Mouse (Mus musculus) heart, embryonic 14.5 days (tissue): Measurements from ENCODE around the gene Klc4. TPM values are rescaled to one million over a fixed set of nuclear protein-coding genes. Genes with fewer than 3 reads are reported as not detected.

Experiments used
- ATAC-seq: fragments of 200-750 bp; cut with Nextera tagmentation; 2 replicates; pipeline ENCODE4 v1.8.0; 2017; ENCODE audit warnings: low read depth, moderate TSS enrichment; ENCODE audit not compliant: insufficient number of reproducible peaks, insufficient read depth, low FRiP score
- H3K27ac ChIP-seq, 2 experiments: fragments of 200-500 bp in 1 of 2; fragments of 300-500 bp in 1 of 2; sonication (generic) in 1 of 2; replicated peaks in 1 of 2; 2 replicates each; pipeline ENCODE4 v1.5.1; 2012 to 2014; ENCODE audit warnings: low read depth in 2 of 2, low read length in 2 of 2, control low read depth in 1 of 2, mild to moderate bottlenecking in 1 of 2, mixed read lengths in 1 of 2; ENCODE audit not compliant: control insufficient read depth in 1 of 2, insufficient read depth in 1 of 2
- H3K27me3 ChIP-seq: fragments of 300-500 bp; sonication (generic); 2 replicates; pipeline ENCODE4 v1.6.1; 2014; ENCODE audit warnings: mild to moderate bottlenecking, low read length, control low read depth; ENCODE audit not compliant: control insufficient read depth, insufficient read depth
- H3K36me3 ChIP-seq: fragments of 300-500 bp; sonication (generic); 2 replicates; pipeline ENCODE4 v1.6.1; 2014; ENCODE audit warnings: mild to moderate bottlenecking, control low read depth, low read length, mixed read lengths; ENCODE audit not compliant: control insufficient read depth, insufficient read depth
- H3K4me1 ChIP-seq, 2 experiments: fragments of 200-500 bp in 1 of 2; fragments of 300-500 bp in 1 of 2; sonication (generic) in 1 of 2; 2 replicates each; pipeline ENCODE4 v1.6.1; 2012 to 2014; ENCODE audit warnings: low read length in 2 of 2, control low read depth in 1 of 2, mixed read lengths in 1 of 2; ENCODE audit not compliant: control insufficient read depth in 2 of 2, insufficient read depth in 2 of 2
- H3K4me2 ChIP-seq: fragments of 300-500 bp; sonication (generic); 2 replicates; pipeline ENCODE4 v1.6.1; 2014; ENCODE audit warnings: mild to moderate bottlenecking, low read length
- H3K4me3 ChIP-seq, 2 experiments: fragments of 200-500 bp in 1 of 2; fragments of 300-500 bp in 1 of 2; sonication (generic) in 1 of 2; 2 replicates each; pipeline ENCODE4 v1.5.1; 2012 to 2014; ENCODE audit warnings: low read length in 2 of 2, mild to moderate bottlenecking in 2 of 2, control low read depth in 1 of 2, low read depth in 1 of 2, moderate library complexity in 1 of 2; ENCODE audit not compliant: control insufficient read depth in 1 of 2, insufficient read depth in 1 of 2
- H3K9ac ChIP-seq: fragments of 300-500 bp; sonication (generic); 2 replicates; pipeline ENCODE4 v1.6.1; 2014; ENCODE audit warnings: mild to moderate bottlenecking, low read length
- H3K9me3 ChIP-seq: fragments of 300-500 bp; sonication (generic); 2 replicates; pipeline ENCODE4 v1.6.1; 2016; ENCODE audit warnings: low read length, control low read depth; ENCODE audit not compliant: control insufficient read depth
- WGBS: fragments of 180-500 bp; shearing (Covaris S2); extraction: QIAGEN DNeasy Blood & Tissue Kit; methylation state at CpG from one replicate; pipeline ENCODE4 v1.1.7; 2014; 5-methylcytosine and 5-hydroxymethylcytosine counted together
- polyA plus RNA-seq: library from polyadenylated mRNA; unstranded; fragments of >200 nt; fragmentation: Nextera tagmentation; extraction: Ambion mirVana; gene quantifications from 2 replicates; pipeline ENCODE4 v1.2.1, GENCODE M21; 2014

The Klc4 gene
- polyA plus RNA-seq, 1 experiment from 2014 or later = 21.4 TPM

- H3K27ac ChIP-seq = peak within 1 kb of the TSS; percentile 91 to 93
- H3K9me3 ChIP-seq = no peaks in the 10 kb centered on the region
- peak within 1 kb of the TSS; percentile 83 for H3K9ac ChIP-seq
- H3K4me3 ChIP-seq = peak within 1 kb of the TSS; percentile 66 to 78
- H3K4me1 ChIP-seq = peaks cover 14 to 31% of the 10 kb centered on the region in 2 experiments
- WGBS = under 1% methylated on average over 49 of the region's 49 CpGs
- ATAC-seq = peak; percentile 96
- H3K27me3 ChIP-seq = no peaks in the 10 kb centered on the region
- H3K4me2 ChIP-seq = peak within 1 kb of the TSS; percentile 94
- H3K36me3 ChIP-seq = peaks cover 60% of the 10 kb centered on the region
Observed at GRCm38 (mm10) chr17:46680760-46681373, 35.0 kb upstream of the Klc4 start, which contains the start of gene Klhdc3. Gene Klhdc3 (minus strand): TSS chr17:46680914.

- Histone ChIP-seq H3K4me2 (peak overlapping the region; percentile 84), H3K27ac (peak overlapping the region; percentile 91 to 93), H3K27me3 (no peaks in the 10 kb centered on the region), H3K9me3 (no peaks in the 10 kb centered on the region), H3K36me3 (peaks cover 60% of the 10 kb centered on the region), H3K9ac (peak overlapping the region; percentile 83), H3K4me3 (peak overlapping the region; percentile 66 to 78), H3K4me1 (peaks cover 14 to 31% of the 10 kb centered on the region in 2 experiments)
- under 1% methylated on average over 34 of the region's 34 CpGs for WGBS
- peak; percentile 2 for ATAC-seq
Observed at GRCm38 (mm10) chr17:46679843-46680759, 34.3 kb upstream of the Klc4 start.

- Histone ChIP-seq H3K4me2 (peak overlapping the region; percentile 84), H3K27ac (peak overlapping the region; percentile 91 to 93), H3K27me3 (no peaks in the 10 kb centered on the region), H3K36me3 (peaks cover 54% of the 10 kb centered on the region), H3K9me3 (no peaks in the 10 kb centered on the region), H3K4me1 (peaks cover 18 to 32% of the 10 kb centered on the region in 2 experiments), H3K4me3 (peak overlapping the region; percentile 66 to 78), H3K9ac (peak overlapping the region; percentile 83)
- 12% methylated on average over 9 of the region's 9 CpGs for WGBS
- no peak for ATAC-seq
Observed at GRCm38 (mm10) chr17:46678911-46679310, 33.1 kb upstream of the Klc4 start.

- Histone ChIP-seq H3K9me3 (no peaks in the 10 kb centered on the region), H3K27ac (peak within 1 kb of the TSS; percentile 92 to 93), H3K36me3 (peaks cover 49% of the 10 kb centered on the region), H3K4me1 (peaks cover 18 to 31% of the 10 kb centered on the region in 2 experiments), H3K9ac (peak within 1 kb of the TSS; percentile 83), H3K4me3 (peak within 1 kb of the TSS; percentile 66 to 78), H3K27me3 (no peaks in the 10 kb centered on the region), H3K4me2 (peak within 1 kb of the TSS; percentile 84)
- 67% methylated on average over 8 of the region's 9 CpGs for WGBS
- no peak for ATAC-seq
Observed at GRCm38 (mm10) chr17:46678416-46678815, 32.6 kb upstream of the Klc4 start, which contains the start of gene Mea1. Gene Mea1 (plus strand): TSS chr17:46678793.

- no peaks in the 10 kb centered on the region for H3K27me3 ChIP-seq
- ATAC-seq = 0 out of 2 replicates have a peak, but pooled peaks have one; percentile 0
- no peaks in the 10 kb centered on the region for H3K9me3 ChIP-seq
- peaks cover 62% of the 10 kb centered on the region for H3K36me3 ChIP-seq
- WGBS = 19% methylated on average over 15 of the region's 15 CpGs
- peak overlapping the region; percentile 79 to 94 for H3K4me3 ChIP-seq
- H3K27ac ChIP-seq = peak overlapping the region; percentile 75 to 80
- H3K9ac ChIP-seq = peak overlapping the region; percentile 86
- H3K4me1 ChIP-seq = peaks cover 21 to 31% of the 10 kb centered on the region in 2 experiments
- H3K4me2 ChIP-seq = peak overlapping the region; percentile 81
Observed at GRCm38 (mm10) chr17:46674530-46675283, 28.9 kb upstream of the Klc4 start.

GRCm38 (mm10) chr17:46673850-46674529 is 28.2 kb upstream of the Klc4 start, which contains the start of gene Rrp36:
Gene Rrp36 (minus strand): TSS chr17:46674352.
- Histone ChIP-seq H3K9ac (peak within 1 kb of the TSS; percentile 86), H3K4me1 (peaks cover 18 to 24% of the 10 kb centered on the region in 2 experiments), H3K4me3 (peak within 1 kb of the TSS; percentile 79 to 94), H3K36me3 (peaks cover 69% of the 10 kb centered on the region), H3K9me3 (no peaks in the 10 kb centered on the region), H3K27me3 (no peaks in the 10 kb centered on the region), H3K27ac (peak within 1 kb of the TSS; percentile 80 to 86), H3K4me2 (peak within 1 kb of the TSS; percentile 81)
- 1% methylated on average over 43 of the region's 43 CpGs for WGBS
- ATAC-seq = peak; percentile 82
